Mouse (Mus musculus) megakaryocyte-erythroid progenitor cell, adult 5 weeks (primary cell): Measurements from ENCODE around the gene Taar8a. TPM values are rescaled to one million over a fixed set of nuclear protein-coding genes. Genes with fewer than 3 reads are reported as not detected.

ENCODE experiments used
- polyA plus RNA-seq: library from polyadenylated mRNA; stranded (reverse); fragments of >175 nt; gene quantifications from 2 replicates; pipeline ENCODE4 v1.2.3, GENCODE M21; 2012

The Taar8a gene
- not detected in 2 replicates for polyA plus RNA-seq

GRCm38 (mm10) chr10:24076200-24076599 lies at the start of gene Taar8a:
Taar8a (plus strand) TSS chr10:24076500.

GRCm38 (mm10) chr10:24026922-24027321 lies 49.4 kb upstream of the Taar8a start, which contains the start of gene Taar7d:
Taar7d (plus strand) TSS chr10:24027222.

GRCm38 (mm10) chr10:24037314-24037713 lies 39.0 kb upstream of the Taar8a start, which contains the start of gene Taar7e:
Taar7e (plus strand) TSS chr10:24037614.

DNA sequence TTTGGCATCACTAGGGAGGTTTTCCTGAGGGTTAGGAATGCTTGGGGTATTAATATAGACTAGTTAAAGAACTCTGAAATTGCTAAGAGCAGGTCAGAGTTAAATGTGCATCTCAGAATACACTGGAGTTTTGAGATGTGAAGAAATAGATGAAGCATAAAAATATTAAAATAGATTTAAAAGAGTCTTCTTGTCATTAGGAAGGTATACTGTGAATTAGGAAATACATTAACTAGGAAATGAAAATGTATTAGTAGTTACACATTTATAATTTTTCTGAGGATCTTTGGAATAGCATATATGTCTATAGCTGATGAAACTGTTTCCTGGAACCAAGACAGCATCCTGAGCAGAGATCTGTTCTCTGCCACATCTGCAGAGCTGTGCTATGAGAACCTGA lies 27.1 kb upstream of the Taar8a start, which contains the start of gene Taar7f:
Gene Taar7f (plus strand): TSS at position 301 of the 400 bp plus-strand sequence.

GRCm38 (mm10) chr10:24092194-24092593 lies 15.9 kb downstream of the Taar8a start, which contains the start of gene Taar8b:
Taar8b (minus strand) TSS chr10:24092294.

GRCm38 (mm10) chr10:24101812-24102211 lies 25.5 kb downstream of the Taar8a start, which contains the start of gene Taar8c:
Taar8c (minus strand) TSS chr10:24101912.

DNA sequence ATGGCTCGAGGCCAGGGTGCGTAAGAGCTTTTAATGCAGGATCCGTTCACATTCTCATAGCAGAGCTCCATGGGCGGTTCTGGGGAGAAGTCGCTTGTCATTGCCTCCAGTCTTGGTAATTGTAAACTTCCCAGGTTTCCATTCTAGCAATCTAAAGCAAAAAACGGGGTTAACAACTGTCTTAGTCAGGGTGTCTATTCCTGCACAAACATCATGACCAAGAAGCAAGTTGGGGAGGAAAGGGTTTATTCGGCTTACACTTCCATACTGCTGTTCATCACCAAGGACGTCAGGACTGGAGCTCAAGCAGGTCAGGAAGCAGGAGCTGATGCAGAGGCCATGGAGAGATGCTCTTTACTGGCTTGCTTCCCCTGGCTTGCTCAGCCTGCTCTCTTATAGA lies 33.1 kb downstream of the Taar8a start, which contains the start of gene Taar9:
Gene Taar9 (minus strand): TSS at position 101 of the 400 bp plus-strand sequence.

Other genes starting within 250 kb of the Taar8a start
- gene Vnn3, start 225.0 kb upstream of the Taar8a start, polyA plus RNA-seq, result 0.12 TPM in 1 of 2 replicates, not detected in the other
- not detected in 2 replicates for gene Vnn1, start 181.8 kb upstream of the Taar8a start, polyA plus RNA-seq
- not detected in 2 replicates for gene Taar1, start 156.1 kb upstream of the Taar8a start, polyA plus RNA-seq
- not detected in 2 replicates for gene Taar2, start 137.9 kb upstream of the Taar8a start, polyA plus RNA-seq
- gene Taar3, start 126.9 kb upstream of the Taar8a start, polyA plus RNA-seq, result not detected in 2 replicates
- not detected in 2 replicates for gene Taar4, start 116.0 kb upstream of the Taar8a start, polyA plus RNA-seq
- not detected in 2 replicates for gene Taar5, start 105.8 kb upstream of the Taar8a start, polyA plus RNA-seq
- not detected in 2 replicates for gene Taar6, start 90.9 kb upstream of the Taar8a start, polyA plus RNA-seq
- not detected in 2 replicates for gene Taar7a, start 83.0 kb upstream of the Taar8a start, polyA plus RNA-seq
- gene Taar7b, start 76.6 kb upstream of the Taar8a start, polyA plus RNA-seq, result not detected in 2 replicates
- gene Taar7d, start 49.3 kb upstream of the Taar8a start, polyA plus RNA-seq, result not detected in 2 replicates
- gene Taar7e, start 38.9 kb upstream of the Taar8a start, polyA plus RNA-seq, result not detected in 2 replicates
- gene Taar7f, start 27.0 kb upstream of the Taar8a start, polyA plus RNA-seq, result not detected in 2 replicates
- not detected in 2 replicates for gene Taar8b, start 15.8 kb downstream of the Taar8a start, polyA plus RNA-seq
- not detected in 2 replicates for gene Taar8c, start 25.4 kb downstream of the Taar8a start, polyA plus RNA-seq
- gene Taar9, start 33.0 kb downstream of the Taar8a start, polyA plus RNA-seq, result not detected in 2 replicates
- gene Stx7, start 72.8 kb downstream of the Taar8a start, polyA plus RNA-seq, result 126 and 152 TPM in 2 replicates
- not detected in 2 replicates for gene Moxd1, start 147.0 kb downstream of the Taar8a start, polyA plus RNA-seq